Mouse (Mus musculus) T-helper 17 cell (primary cell): Measurements from ENCODE around the gene 9130019O22Rik.
"Not testable (repeated sequence)": the region's sequence is repeated elsewhere in the genome, so short reads cannot be mapped to it uniquely, and the experiment has no call there.

ENCODE experiments used
- in situ Hi-C, 2 experiments: fragments of 300-600 bp; cut with MboI, MseI; formaldehyde crosslinking; loops; 1 replicate in 1 of 2; 2 replicates in 1 of 2; pipeline ENCODE4 v1.15.1; 2025; ENCODE audit warnings: high pct_unique_total_duplicates in 2 of 2

The 9130019O22Rik gene

GRCm38 (mm10) chr7:127378310-127378921 is 8.6 kb downstream of the 9130019O22Rik start:
- in situ Hi-C loops: no loop called here

- in situ Hi-C loops: not testable (repeated sequence)
Measured at GRCm38 (mm10) chr7:127375271-127376245, 11.4 kb downstream of the 9130019O22Rik start, which contains the start of gene Zfp747. Gene Zfp747 (minus strand): TSS chr7:127376050.

- in situ Hi-C loops: not testable (repeated sequence)
Measured at GRCm38 (mm10) chr7:127371870-127372269, 15.1 kb downstream of the 9130019O22Rik start.

GRCm38 (mm10) chr7:127371213-127371612 is 15.8 kb downstream of the 9130019O22Rik start:
- in situ Hi-C loops: no loop called here

- in situ Hi-C loops: loop anchor here in 1 of 2 experiments (5.0 kb wide), 2 partner anchors 36 to 121 kb away; no protein-coding TSS in a partner anchor
Measured at GRCm38 (mm10) chr7:127366249-127366648, 20.7 kb downstream of the 9130019O22Rik start.

GRCm38 (mm10) chr7:127364166-127364565 is 22.8 kb downstream of the 9130019O22Rik start:
- in situ Hi-C loops: loop anchor here (5.0 kb wide), 3 partner anchors 53 to 143 kb away; no protein-coding TSS in a partner anchor

- in situ Hi-C loops: loop anchor here (5.0 kb wide), 3 partner anchors 54 to 144 kb away; no protein-coding TSS in a partner anchor
Measured at GRCm38 (mm10) chr7:127363475-127363921, 23.5 kb downstream of the 9130019O22Rik start.

GRCm38 (mm10) chr7:127362418-127362817 is 24.5 kb downstream of the 9130019O22Rik start:
- in situ Hi-C loops: loop anchor here (5.0 kb wide), 3 partner anchors 55 to 145 kb away; no protein-coding TSS in a partner anchor

- in situ Hi-C loops: loop anchor here (5.0 kb wide), 3 partner anchors 56 to 146 kb away; no protein-coding TSS in a partner anchor
Measured at GRCm38 (mm10) chr7:127361449-127361848, 25.5 kb downstream of the 9130019O22Rik start.

GRCm38 (mm10) chr7:127360265-127360664 is 26.7 kb downstream of the 9130019O22Rik start:
- in situ Hi-C loops: loop anchor here (5.0 kb wide), 3 partner anchors 57 to 147 kb away; no protein-coding TSS in a partner anchor

GRCm38 (mm10) chr7:127358472-127358871 is 28.5 kb downstream of the 9130019O22Rik start:
- in situ Hi-C loops: loop anchor here in 1 of 2 experiments (5.0 kb wide), 1 partner anchor 99 kb away; the partner anchor contains the start of gene Prr14

- in situ Hi-C loops: loop anchor here in 1 of 2 experiments (5.0 kb wide), 1 partner anchor 99 kb away; the partner anchor contains the start of gene Prr14
Measured at GRCm38 (mm10) chr7:127357871-127358270, 29.1 kb downstream of the 9130019O22Rik start.

GRCm38 (mm10) chr7:127355796-127356195 is 31.2 kb downstream of the 9130019O22Rik start:
- in situ Hi-C loops: loop anchor here in 1 of 2 experiments (5.0 kb wide), 1 partner anchor 102 kb away; the partner anchor contains the start of gene Prr14

- in situ Hi-C loops: no loop called here
Measured at GRCm38 (mm10) chr7:127351230-127352004, 35.5 kb downstream of the 9130019O22Rik start.

- in situ Hi-C loops: no loop called here
Measured at GRCm38 (mm10) chr7:127346676-127347075, 40.3 kb downstream of the 9130019O22Rik start.

- in situ Hi-C loops: no loop called here
Measured at GRCm38 (mm10) chr7:127345512-127346325, 41.2 kb downstream of the 9130019O22Rik start, which contains the start of gene Zfp768. Gene Zfp768 (minus strand): TSS chr7:127345589.

GRCm38 (mm10) chr7:127345092-127345491 is 41.9 kb downstream of the 9130019O22Rik start:
- in situ Hi-C loops: no loop called here

- in situ Hi-C loops: loop anchor here (5.0 kb wide), 1 partner anchor 82 kb away; the partner anchor contains the start of gene Dctpp1 (in 2 of the 2)
Measured at GRCm38 (mm10) chr7:127344371-127344770, 42.6 kb downstream of the 9130019O22Rik start.

- in situ Hi-C loops: loop anchor here (5.0 kb wide), 1 partner anchor 81 kb away; the partner anchor contains the start of gene Dctpp1 (in 2 of the 2)
Measured at GRCm38 (mm10) chr7:127343351-127344019, 43.5 kb downstream of the 9130019O22Rik start.
